In the genomic region with DNA sequence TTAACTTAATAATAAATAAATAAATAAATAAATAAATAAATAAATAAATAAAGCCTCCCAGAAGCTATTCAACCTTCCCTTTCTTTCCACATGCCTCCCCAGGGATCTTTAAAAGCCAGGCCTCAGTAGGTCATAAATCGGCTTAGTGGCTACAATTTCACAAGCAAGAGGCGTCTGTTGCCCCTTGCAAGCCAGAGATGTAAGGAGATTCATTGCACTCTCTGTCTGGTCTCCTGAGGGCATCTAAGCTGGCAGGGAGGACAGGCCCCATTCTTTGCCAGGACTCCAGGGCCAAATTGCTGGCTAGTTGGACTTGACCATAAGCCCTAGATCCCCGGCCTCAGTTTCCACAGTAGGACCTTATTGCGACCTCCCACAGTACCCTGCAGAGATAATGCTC, we compare ENCODE assay signal across 18 mouse cellular contexts.
DNase-seq lines count a peak whose midpoint lies in the region; ATAC-seq lines count a peak whose summit lies in the region.
"Had no signal": no experiment of that assay in that cellular context is flagged by ENCODE, and none has a peak within 500 bp of the region (broad histone marks: within the 10 kb centered on the region; RNA-seq: fewer than 3 reads in every experiment).

No protein-coding gene starts in this region.

- peaks cover 31% of the 10 kb centered on the region for H3K4me1 ChIP-seq in limb, embryonic 12.5 days (replicated peaks)
- H3K4me1 ChIP-seq in hindbrain, embryonic 11.5 days (replicated peaks; ENCODE audit: control insufficient read depth, insufficient read depth, low read length) = no peaks in the 10 kb centered on the region
- H3K4me1 ChIP-seq: forebrain, embryonic 13.5 days; heart, embryonic 10.5 days had no signal

- ATAC-seq in limb, embryonic 12.5 days (ENCODE audit: insufficient number of reproducible peaks, insufficient read depth, low FRiP score, low TSS enrichment, low read depth) = 0 out of 2 replicates have a peak, but pooled peaks have one; percentile 47
- ATAC-seq in hindbrain, embryonic 11.5 days (ENCODE audit: low FRiP score) = no peak
- ATAC-seq: CD4-positive, CD25-positive, alpha-beta regulatory T cell, adult 4 months; forebrain, embryonic 13.5 days; hindbrain, postnatal 0 days had no signal

- intact Hi-C loops in gastrocnemius, postnatal 36 days (cut with DNase I) = no loop called here

- no peaks in the 10 kb centered on the region for H3K27me3 ChIP-seq in limb, embryonic 12.5 days
- no peaks in the 10 kb centered on the region for H3K27me3 ChIP-seq in hindbrain, embryonic 11.5 days (ENCODE audit: control insufficient read depth, insufficient read depth, low read length)
- H3K27me3 ChIP-seq: forebrain, embryonic 13.5 days; hindbrain, embryonic 13.5 days had no signal

- DNase-seq in adrenal gland, adult 2 months = peak; percentile 21
- no peak for DNase-seq in adrenal gland, postnatal 4 days (ENCODE audit: low spot score in 2 of 2)
- DNase-seq in ovary, postnatal 36 days (ENCODE audit: low spot score) = peak; percentile 8
- no peak for DNase-seq in ovary, postnatal 10 days (ENCODE audit: low spot score)
- no peak for DNase-seq in gastrocnemius, postnatal 36 days
- DNase-seq in hindbrain, embryonic 11.5 days (ENCODE audit: low spot score) = no peak
- DNase-seq: B cell, adult 2 months; cerebellum, adult 18-20 months; heart, postnatal 10 days; heart, postnatal 4 days had no signal

- no peak overlapping the region for H3K9ac ChIP-seq in limb, embryonic 12.5 days (replicated peaks)
- no peak overlapping the region for H3K9ac ChIP-seq in hindbrain, embryonic 11.5 days (ENCODE audit: low read depth, low read length)
- H3K9ac ChIP-seq: forebrain, embryonic 13.5 days; hindbrain, embryonic 13.5 days had no signal

- 44% methylated on average over 4 of the region's 4 CpGs for WGBS in limb, embryonic 12.5 days
- 88% methylated on average over 4 of the region's 4 CpGs for WGBS in hindbrain, embryonic 11.5 days

- no peak overlapping the region for H3K4me3 ChIP-seq in limb, embryonic 12.5 days (replicated peaks)
- H3K4me3 ChIP-seq in hindbrain, embryonic 11.5 days (ENCODE audit: low read depth, low read length) = no peak overlapping the region
- H3K4me3 ChIP-seq: embryonic facial prominence, embryonic 10.5 days; forebrain, embryonic 13.5 days; heart, embryonic 10.5 days; hindbrain, embryonic 13.5 days had no signal

- H3K4me2 ChIP-seq in limb, embryonic 12.5 days = no peak overlapping the region
- H3K4me2 ChIP-seq in hindbrain, embryonic 11.5 days (replicated peaks; ENCODE audit: low read depth, low read length) = no peak overlapping the region
- H3K4me2 ChIP-seq: forebrain, embryonic 13.5 days; hindbrain, embryonic 13.5 days had no signal

- H3K9me3 ChIP-seq in limb, embryonic 12.5 days = no peaks in the 10 kb centered on the region
- H3K9me3 ChIP-seq in hindbrain, embryonic 11.5 days (ENCODE audit: control insufficient read depth, low read length) = no peaks in the 10 kb centered on the region
- H3K9me3 ChIP-seq: embryonic facial prominence, embryonic 10.5 days; forebrain, embryonic 13.5 days; heart, embryonic 10.5 days; hindbrain, embryonic 13.5 days had no signal

- H3K27ac ChIP-seq in limb, embryonic 12.5 days = no peak overlapping the region
- no peak overlapping the region for H3K27ac ChIP-seq in hindbrain, embryonic 11.5 days (ENCODE audit: low read depth, low read length)
- H3K27ac ChIP-seq: embryonic facial prominence, embryonic 10.5 days; forebrain, embryonic 13.5 days; heart, embryonic 10.5 days; hindbrain, embryonic 13.5 days; hindbrain, postnatal 0 days had no signal

- no peaks in the 10 kb centered on the region for H3K36me3 ChIP-seq in limb, embryonic 12.5 days
- no peaks in the 10 kb centered on the region for H3K36me3 ChIP-seq in hindbrain, embryonic 11.5 days (ENCODE audit: control insufficient read depth, insufficient read depth, low read length)
- H3K36me3 ChIP-seq: embryonic facial prominence, embryonic 10.5 days; G1E; heart, embryonic 10.5 days; hindbrain, embryonic 13.5 days had no signal

Comparison
In these comparisons a context has a peak if more than half of its experiments do, and no peak if none do; other contexts are left out.
1. DNase-seq: peak in adrenal gland, adult 2 months (single experiment) and ovary, postnatal 36 days (single experiment); none in adrenal gland, postnatal 4 days (0 of 2), ovary, postnatal 10 days (single experiment), gastrocnemius, postnatal 36 days (0 of 2) and hindbrain, embryonic 11.5 days (single experiment).